Mouse (Mus musculus): Measurements from ENCODE around the gene Snrnp27. TPM values are rescaled to one million over a fixed set of nuclear protein-coding genes. Genes with fewer than 3 reads are reported as not detected.

Gene Snrnp27
- total RNA-seq, 2 experiments from 2014 or later = 56.2 to 56.8 TPM

DNA sequence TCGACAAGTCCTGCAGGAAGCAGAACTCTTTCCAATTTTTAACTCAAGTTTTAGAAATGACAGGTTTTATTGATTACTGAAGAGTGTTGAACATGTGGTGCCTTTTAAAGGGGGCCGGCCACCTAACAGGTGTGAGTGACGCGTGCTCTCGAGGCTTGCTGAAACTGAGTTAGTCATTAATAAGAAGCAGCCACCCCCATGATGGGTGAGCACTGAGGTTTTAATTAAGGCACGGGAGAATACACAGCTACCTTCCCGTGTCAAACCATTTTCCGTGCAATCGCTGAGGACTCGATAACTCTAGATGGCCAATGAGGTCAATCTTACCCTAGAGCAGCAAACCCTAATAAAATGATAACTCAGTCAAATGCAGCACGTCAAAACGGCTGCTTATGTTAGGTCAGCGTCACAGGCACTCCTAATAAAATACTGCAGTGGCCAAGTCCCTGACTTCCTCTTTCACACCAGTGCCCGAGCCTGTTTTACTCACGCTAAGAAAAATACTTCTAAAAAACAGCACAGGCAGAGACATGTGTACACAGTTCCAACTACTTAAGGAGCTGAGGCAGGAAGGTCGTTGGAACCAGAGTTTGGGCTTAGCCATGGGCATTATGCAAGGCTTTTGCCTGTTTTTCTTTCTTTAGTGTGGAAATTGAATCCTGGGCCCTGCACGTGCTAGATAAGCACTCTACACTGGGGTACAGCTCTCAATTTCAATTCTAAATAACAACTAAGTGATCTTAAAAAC is 18.6 kb downstream of the Snrnp27 start:
- DNase-seq (ENCODE audit: low spot score in 2 of 2) = no peak

- DNase-seq (ENCODE audit: low spot score in 2 of 2) = no peak
Observed at GRCm38 (mm10) chr6:86665076-86665475, 19.2 kb downstream of the Snrnp27 start.

DNA sequence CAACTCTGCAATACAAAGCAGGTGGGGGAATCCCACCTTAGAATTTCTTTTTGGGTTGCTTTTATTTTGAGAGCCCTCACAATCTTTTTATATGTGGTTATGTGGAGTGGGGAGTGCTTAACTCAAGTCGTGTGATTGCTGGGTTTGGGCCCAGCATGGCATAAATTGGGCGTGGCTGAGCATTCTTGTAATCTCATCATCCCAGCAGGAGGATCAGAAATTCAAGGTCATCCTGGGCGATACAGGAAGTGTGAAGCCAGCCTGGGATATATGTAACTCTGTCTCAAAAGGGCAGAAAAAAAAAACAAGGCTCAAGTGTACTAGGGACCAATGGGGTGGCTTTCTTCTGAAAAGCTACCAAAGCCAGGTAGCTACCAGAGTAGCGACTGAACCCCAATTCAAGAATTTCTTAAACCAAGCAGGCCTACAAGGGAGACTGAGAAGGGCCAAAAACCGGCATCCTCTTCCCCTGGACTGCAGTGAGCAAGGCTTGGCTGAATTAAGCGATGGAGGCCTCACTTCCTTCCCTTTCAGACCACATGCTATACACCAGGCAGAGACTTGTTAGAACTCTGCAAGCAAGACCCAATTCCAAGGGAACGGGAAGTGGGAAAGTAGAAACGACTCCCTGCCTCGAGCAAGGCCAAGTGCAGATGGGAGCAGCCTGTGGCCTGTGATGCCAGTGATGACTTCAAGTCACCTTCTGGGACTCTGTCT is 24.0 kb downstream of the Snrnp27 start:
- DNase-seq (ENCODE audit: low spot score in 2 of 2) = no peak

GRCm38 (mm10) chr6:86658501-86658900 is 25.8 kb downstream of the Snrnp27 start:
- DNase-seq (ENCODE audit: low spot score in 2 of 2) = no peak

GRCm38 (mm10) chr6:86654270-86654916 is 29.9 kb downstream of the Snrnp27 start:
- DNase-seq (ENCODE audit: low spot score in 2 of 2) = no peak

DNA sequence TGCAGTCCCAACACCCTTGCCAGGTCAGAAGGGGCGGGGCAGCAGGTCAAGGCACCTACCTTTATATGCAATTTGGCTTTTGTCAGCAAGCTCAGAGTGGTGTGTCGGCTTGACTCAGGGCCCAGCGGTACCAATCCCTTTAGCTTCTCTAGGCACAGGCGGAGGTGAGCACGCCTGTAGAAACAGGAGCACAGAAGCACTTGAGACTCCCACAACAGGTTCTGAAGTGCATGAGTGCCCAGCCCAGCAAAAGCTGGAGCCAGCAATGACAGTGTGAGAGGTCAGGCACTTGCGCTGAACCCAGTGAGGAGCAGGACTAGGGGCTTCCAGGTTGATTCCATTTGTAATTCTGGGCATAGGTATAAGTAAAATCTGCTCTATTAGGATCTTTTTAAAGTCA is 31.3 kb downstream of the Snrnp27 start:
- no peak for DNase-seq (ENCODE audit: low spot score in 2 of 2)

DNA sequence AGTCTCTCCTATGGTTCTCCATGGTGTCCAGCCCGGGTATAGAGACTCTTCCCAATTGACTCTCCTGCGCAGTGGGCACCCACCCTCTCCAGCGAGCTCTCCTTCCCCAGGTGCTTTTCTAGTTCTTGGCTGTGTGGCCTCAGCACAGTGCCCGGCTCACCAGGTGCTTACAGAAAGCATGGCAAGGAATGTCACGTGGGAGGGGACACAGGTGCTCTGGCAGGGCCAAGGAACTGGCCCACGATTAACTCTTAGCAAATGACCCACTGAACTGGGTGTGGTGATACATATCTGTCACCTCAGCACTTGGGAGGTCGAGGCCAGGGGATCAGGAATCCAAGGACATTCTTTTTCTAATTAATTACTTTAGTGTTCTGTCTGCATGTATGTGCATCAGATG is 38.2 kb downstream of the Snrnp27 start:
- no peak for DNase-seq (ENCODE audit: low spot score in 2 of 2)

DNA sequence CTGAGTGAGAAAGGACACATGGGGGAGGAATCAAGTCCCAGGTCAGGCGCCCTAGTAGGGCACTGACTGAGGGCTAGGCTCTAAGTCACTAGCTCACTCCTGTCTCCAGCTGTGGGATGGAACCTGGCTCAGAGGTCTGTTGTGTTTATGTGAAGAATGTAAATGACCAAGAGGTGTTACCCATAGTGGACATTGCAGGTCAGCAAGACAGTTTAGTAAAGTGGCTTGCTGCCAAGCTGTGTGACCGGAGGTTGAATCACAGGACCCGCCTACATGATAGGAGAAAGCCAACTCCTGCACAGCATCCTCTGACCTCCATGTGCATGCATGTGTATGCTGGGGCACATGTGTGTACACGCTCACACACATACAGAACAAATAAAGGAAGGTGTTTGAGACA is 38.8 kb downstream of the Snrnp27 start:
- no peak for DNase-seq (ENCODE audit: low spot score in 2 of 2)

DNA sequence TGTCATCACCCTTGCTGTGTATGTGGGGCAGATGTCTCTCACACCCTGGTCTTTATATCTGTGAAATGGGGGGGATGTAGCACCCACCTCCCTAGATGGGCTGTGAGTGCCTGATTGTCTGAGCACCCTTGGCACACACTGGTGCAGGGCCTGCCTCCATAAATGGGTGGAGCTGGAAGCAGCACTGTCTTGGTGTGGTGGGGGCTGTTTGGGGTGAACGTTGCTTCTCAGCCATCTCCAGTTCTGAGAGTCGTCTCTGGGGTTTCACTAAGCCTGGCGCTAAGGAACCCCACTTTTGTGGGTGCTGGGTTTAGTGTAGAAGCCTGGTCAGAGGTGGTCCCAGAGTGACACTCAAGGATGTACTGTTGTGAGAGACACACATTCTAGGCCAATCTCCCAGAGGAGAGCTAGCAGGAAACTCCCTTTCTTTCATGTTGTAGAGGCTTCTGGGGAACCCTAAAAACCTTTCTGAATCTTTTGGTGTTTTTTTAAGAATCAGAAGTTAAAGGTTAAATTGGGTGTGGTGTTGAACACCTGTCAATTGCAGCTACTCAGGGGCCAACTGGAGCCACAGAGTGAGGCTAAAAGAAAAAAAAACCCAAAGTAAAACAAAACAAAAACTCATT is 39.4 kb downstream of the Snrnp27 start:
- DNase-seq (ENCODE audit: low spot score in 2 of 2) = no peak

GRCm38 (mm10) chr6:86641716-86642115 is 42.6 kb downstream of the Snrnp27 start:
- DNase-seq (ENCODE audit: low spot score in 2 of 2) = no peak

DNA sequence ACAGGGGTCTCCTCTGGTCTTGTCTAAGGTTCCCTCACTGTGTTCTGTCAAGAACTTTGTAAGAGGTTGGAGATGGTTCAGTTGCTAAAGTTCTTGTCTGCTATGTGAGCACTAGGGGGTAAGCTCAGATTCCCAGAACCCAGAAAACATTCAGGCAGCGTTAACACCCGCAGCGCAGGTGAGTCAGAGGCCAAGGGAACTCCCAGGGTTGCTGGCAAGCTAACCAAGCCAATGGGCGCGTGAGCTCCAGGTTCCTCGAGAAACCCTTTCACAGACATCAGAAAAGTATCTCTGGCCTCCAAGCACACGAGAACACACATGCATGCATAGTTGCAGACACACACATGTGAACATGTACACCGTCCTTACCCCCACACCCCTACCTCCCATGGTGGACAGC is 43.5 kb downstream of the Snrnp27 start:
- no peak for DNase-seq (ENCODE audit: low spot score in 2 of 2)

- DNase-seq (ENCODE audit: low spot score in 2 of 2) = no peak
Observed at GRCm38 (mm10) chr6:86640161-86640560, 44.2 kb downstream of the Snrnp27 start.

DNA sequence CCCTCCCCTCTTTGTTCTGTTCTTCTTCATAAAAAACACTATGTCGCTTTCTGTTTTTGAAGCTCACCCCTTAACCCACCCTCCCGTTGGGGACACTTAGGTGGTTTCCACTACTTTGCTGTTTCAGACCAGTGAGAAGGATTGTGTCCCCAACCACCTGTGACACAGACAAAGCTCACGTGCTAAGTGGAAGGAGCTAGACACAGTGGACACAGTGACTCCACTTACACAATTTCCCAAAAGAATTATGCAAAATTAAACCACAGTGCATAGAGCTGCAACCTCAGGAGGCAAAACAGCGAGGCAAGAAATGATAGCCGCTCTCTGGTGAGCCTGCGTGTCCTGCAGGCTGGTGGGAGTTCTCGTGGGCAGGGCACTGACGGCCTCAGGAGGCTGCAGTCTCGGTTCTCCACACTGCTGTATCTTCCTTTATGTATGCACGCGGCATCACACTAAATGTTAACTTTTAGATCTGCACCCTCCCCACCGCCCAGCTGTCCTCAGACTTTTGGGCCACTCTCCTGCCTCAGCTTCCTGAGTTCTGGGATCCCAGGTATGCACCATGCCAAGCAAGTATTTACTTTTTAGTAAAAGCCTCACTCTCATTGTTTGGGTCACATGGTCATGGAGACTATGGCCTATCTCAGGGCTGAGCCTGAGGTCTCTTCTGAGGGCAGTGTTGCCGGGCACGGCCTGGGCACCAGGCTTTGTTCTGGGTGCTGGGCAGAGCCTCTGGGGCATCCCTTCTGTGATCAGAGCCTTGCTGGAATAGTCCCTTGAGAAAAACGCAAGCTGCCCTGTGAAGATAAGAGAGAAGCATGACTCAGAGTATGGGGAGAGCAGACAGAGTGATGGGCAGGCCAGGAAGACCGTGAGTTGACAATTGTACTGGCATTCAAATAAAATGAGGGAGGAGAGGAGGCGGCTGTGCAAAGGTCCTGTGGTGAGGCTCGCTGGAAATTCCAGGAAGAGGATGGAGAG is 44.9 kb downstream of the Snrnp27 start:
- DNase-seq (ENCODE audit: low spot score in 2 of 2) = no peak

DNA sequence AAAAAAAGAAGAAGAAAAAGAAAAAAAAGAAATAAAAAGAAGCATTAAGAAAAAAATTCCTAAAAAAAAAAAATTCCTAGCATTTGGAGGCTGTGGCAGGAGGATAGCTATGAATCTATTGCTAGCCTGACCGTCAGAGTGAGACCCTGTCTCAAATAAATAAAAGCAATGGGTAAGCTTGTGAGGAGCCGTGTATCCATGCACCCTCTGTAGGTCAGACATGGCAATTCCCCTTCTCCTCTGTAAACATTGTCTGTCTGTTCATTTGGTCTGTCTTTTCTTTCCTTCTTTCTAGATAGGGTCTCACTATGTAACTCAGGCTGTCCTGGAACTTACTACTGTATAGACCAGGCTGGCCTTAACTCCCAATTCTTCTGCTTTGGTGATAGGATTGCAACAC is 45.9 kb downstream of the Snrnp27 start:
- DNase-seq (ENCODE audit: low spot score in 2 of 2) = no peak

GRCm38 (mm10) chr6:86637860-86638259 is 46.5 kb downstream of the Snrnp27 start:
- DNase-seq (ENCODE audit: low spot score in 2 of 2) = no peak

DNA sequence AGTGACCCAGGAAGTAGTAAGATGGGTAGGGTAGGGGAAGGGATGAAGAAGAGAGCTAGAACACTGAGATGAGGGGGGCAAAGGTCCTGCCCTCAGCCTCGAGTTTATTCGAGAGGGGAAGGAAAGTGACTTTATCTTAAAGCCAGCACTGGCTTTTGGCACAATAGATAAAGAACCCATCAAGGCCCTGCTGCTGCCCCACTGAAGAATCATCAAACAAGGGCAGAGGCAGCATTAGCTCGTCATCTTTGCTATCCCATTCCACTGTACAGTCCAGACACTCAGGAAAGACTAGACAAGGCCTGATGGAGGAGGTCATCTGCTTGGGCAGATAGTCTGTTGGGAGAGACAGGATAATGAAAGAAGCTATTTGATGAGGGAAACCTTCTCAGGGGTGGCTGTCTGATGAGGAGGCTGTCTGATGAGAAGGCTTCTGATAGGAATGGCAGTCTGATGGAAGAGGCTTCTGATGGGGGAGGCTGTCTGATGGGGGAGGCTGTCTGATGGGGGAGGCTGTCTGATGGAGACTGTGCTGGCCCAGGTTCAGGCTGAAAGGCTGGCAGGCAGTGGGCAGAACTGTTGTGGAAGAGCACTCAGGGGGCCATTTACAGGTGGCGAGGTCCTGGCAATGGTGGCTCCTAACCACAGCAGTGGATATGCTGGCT is 47.0 kb downstream of the Snrnp27 start:
- no peak for DNase-seq (ENCODE audit: low spot score in 2 of 2)

DNA sequence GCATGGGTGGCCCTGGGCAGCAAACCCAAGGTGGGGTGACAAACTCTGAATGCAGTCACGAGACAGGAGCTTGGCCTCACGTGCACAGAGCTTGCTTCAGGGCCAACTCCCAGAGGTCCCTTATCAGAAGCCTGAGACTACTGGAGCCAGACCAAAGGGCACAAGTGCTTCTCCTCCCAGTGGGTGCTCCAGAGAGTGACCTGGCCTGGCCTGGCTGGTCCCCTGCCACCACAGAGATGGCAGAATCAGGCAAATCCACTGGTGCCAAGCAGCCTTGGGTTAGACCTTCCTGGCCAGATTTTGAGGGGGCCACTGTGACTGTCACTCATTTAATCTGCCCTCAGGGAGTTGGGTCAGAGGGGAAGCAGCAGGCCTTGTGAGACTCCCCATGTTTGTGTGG is 47.8 kb downstream of the Snrnp27 start:
- DNase-seq (ENCODE audit: low spot score in 2 of 2) = no peak

DNA sequence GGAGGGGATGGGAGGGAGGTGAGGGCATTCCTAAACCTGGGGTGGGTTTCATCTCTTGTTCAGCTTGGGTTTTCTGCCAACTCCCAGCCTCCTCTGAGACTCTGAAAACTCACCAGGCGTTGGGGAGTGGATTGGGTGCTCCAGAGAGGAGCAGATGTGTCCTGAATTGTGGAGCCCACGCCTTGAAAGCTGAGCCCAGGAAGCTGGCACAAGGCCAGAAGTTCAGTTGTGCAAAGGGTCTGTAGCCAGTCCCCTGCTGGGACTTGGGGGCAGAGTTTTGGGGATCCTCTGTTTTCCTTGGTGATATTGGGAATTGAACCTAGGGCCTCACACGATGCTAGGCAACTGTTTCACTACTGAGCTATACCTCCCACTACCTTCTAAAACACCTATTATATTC is 54.2 kb downstream of the Snrnp27 start:
- DNase-seq (ENCODE audit: low spot score in 2 of 2) = no peak

- no peak for DNase-seq (ENCODE audit: low spot score in 2 of 2)
Observed at GRCm38 (mm10) chr6:86627946-86628345, 56.4 kb downstream of the Snrnp27 start, which contains the start of gene Asprv1. Asprv1 (plus strand) TSS chr6:86628164.

Measured in layer of hippocampus, postnatal 14 days (tissue).